Mouse (Mus musculus): ENCODE data around the gene Mlip.
"Not testable (repeated sequence)": the region's sequence is repeated elsewhere in the genome, so short reads cannot be mapped to it uniquely, and the experiment has no call there.

Gene Mlip

GRCm38 (mm10) chr9:77352432-77353175, at the start of gene Mlip:
Gene Mlip, minus strand, starts transcription at chr9:77352969.
- no peak for DNase-seq (ENCODE audit: low spot score in 2 of 2)

GRCm38 (mm10) chr9:77399801-77400200, 47.0 kb upstream of the Mlip start:
- DNase-seq (ENCODE audit: low spot score in 2 of 2), result no peak

GRCm38 (mm10) chr9:77398856-77399631, 46.3 kb upstream of the Mlip start:
- DNase-seq (ENCODE audit: low spot score in 2 of 2), result no peak

GRCm38 (mm10) chr9:77397027-77397426, 44.3 kb upstream of the Mlip start:
- no peak for DNase-seq (ENCODE audit: low spot score in 2 of 2)

- no peak for DNase-seq (ENCODE audit: low spot score in 2 of 2)
These were observed 38.5 kb upstream of the Mlip start for GRCm38 (mm10) chr9:77391248-77391647.

- no peak for DNase-seq (ENCODE audit: low spot score in 2 of 2)
These were observed 36.2 kb upstream of the Mlip start for GRCm38 (mm10) chr9:77388956-77389355.

- DNase-seq (ENCODE audit: low spot score in 2 of 2), result no peak
These were observed 34.0 kb upstream of the Mlip start for GRCm38 (mm10) chr9:77386751-77387150.

GRCm38 (mm10) chr9:77385611-77386010, 32.8 kb upstream of the Mlip start:
- DNase-seq (ENCODE audit: low spot score in 2 of 2), result no peak

- no peak for DNase-seq (ENCODE audit: low spot score in 2 of 2)
These were observed 31.9 kb upstream of the Mlip start for GRCm38 (mm10) chr9:77384651-77385050.

GRCm38 (mm10) chr9:77383951-77384350, 31.2 kb upstream of the Mlip start:
- no peak for DNase-seq (ENCODE audit: low spot score in 2 of 2)

GRCm38 (mm10) chr9:77382514-77382913, 29.7 kb upstream of the Mlip start:
- DNase-seq (ENCODE audit: low spot score in 2 of 2), result no peak

GRCm38 (mm10) chr9:77381565-77381964, 28.8 kb upstream of the Mlip start:
- peak in 1 of 2 experiments; percentile 34 for DNase-seq (ENCODE audit: low spot score in 2 of 2)

GRCm38 (mm10) chr9:77379625-77380024, 26.9 kb upstream of the Mlip start:
- DNase-seq (ENCODE audit: low spot score in 2 of 2), result peak in 1 of 2 experiments; percentile 54

GRCm38 (mm10) chr9:77377696-77378095, 24.9 kb upstream of the Mlip start:
- DNase-seq (ENCODE audit: low spot score in 2 of 2), result no peak

GRCm38 (mm10) chr9:77377082-77377481, 24.3 kb upstream of the Mlip start:
- peak in 1 of 2 experiments; percentile 6 for DNase-seq (ENCODE audit: low spot score in 2 of 2)

- no peak for DNase-seq (ENCODE audit: low spot score in 2 of 2)
These were observed 23.8 kb upstream of the Mlip start for GRCm38 (mm10) chr9:77376561-77376960.

- no peak for DNase-seq (ENCODE audit: low spot score in 2 of 2)
These were observed 17.9 kb upstream of the Mlip start for GRCm38 (mm10) chr9:77370706-77371105.

- no peak for DNase-seq (ENCODE audit: low spot score in 2 of 2)
These were observed 16.5 kb upstream of the Mlip start for GRCm38 (mm10) chr9:77369262-77369661.

- DNase-seq (ENCODE audit: low spot score in 2 of 2), result not testable (repeated sequence)
These were observed 11.9 kb upstream of the Mlip start for GRCm38 (mm10) chr9:77364681-77365080.

- no peak for DNase-seq (ENCODE audit: low spot score in 2 of 2)
These were observed 10.1 kb upstream of the Mlip start for GRCm38 (mm10) chr9:77362906-77363305.

- DNase-seq (ENCODE audit: low spot score in 2 of 2), result no peak
These were observed 7.9 kb upstream of the Mlip start for GRCm38 (mm10) chr9:77360654-77361053.

- DNase-seq (ENCODE audit: low spot score in 2 of 2), result no peak
These were observed 6.7 kb upstream of the Mlip start for GRCm38 (mm10) chr9:77359278-77359973.

Measured in spleen, postnatal 14 days (tissue).